Mouse (Mus musculus) cerebellum, adult 9-10 months (tissue): ENCODE results near the gene Upk2.

ENCODE experiments used
- DNase-seq: peaks from one replicate; pipeline ENCODE4 v3.0.0; 2022

Gene Upk2

GRCm38 (mm10) chr9:44488416-44488815, 33.6 kb upstream of the Upk2 start:
- DNase-seq = peak; percentile 37

GRCm38 (mm10) chr9:44487441-44487840, 32.7 kb upstream of the Upk2 start:
- DNase-seq = peak; percentile 56

GRCm38 (mm10) chr9:44486741-44487421, 32.1 kb upstream of the Upk2 start:
- peak; percentile 55 for DNase-seq

- DNase-seq = no peak
Observed at GRCm38 (mm10) chr9:44486335-44486734, 31.6 kb upstream of the Upk2 start.

- peak; percentile 61 for DNase-seq
Observed at GRCm38 (mm10) chr9:44485516-44486161, 30.9 kb upstream of the Upk2 start.

GRCm38 (mm10) chr9:44485105-44485515, 30.3 kb upstream of the Upk2 start:
- peak; percentile 49 for DNase-seq

- peak; percentile 51 for DNase-seq
Observed at GRCm38 (mm10) chr9:44484311-44485104, 29.7 kb upstream of the Upk2 start.

GRCm38 (mm10) chr9:44483510-44484044, 28.8 kb upstream of the Upk2 start:
- DNase-seq = peak; percentile 75

GRCm38 (mm10) chr9:44483041-44483509, 28.3 kb upstream of the Upk2 start:
- DNase-seq = no peak

GRCm38 (mm10) chr9:44482552-44482951, 27.8 kb upstream of the Upk2 start, which contains the start of gene Bcl9l:
Gene Bcl9l (plus strand): TSS chr9:44482825.
- DNase-seq = peak; percentile 94

- DNase-seq = peak; percentile 43
Observed at GRCm38 (mm10) chr9:44482112-44482511, 27.3 kb upstream of the Upk2 start.

GRCm38 (mm10) chr9:44479628-44480428, 25.1 kb upstream of the Upk2 start:
- DNase-seq = peak; percentile 96

- DNase-seq = peak; percentile 83
Observed at GRCm38 (mm10) chr9:44478959-44479605, 24.3 kb upstream of the Upk2 start.

- DNase-seq = peak; percentile 80
Observed at GRCm38 (mm10) chr9:44478229-44478921, 23.6 kb upstream of the Upk2 start.

- peak; percentile 96 for DNase-seq
Observed at GRCm38 (mm10) chr9:44477339-44478228, 22.8 kb upstream of the Upk2 start.

- peak; percentile 44 for DNase-seq
Observed at GRCm38 (mm10) chr9:44475936-44476335, 21.2 kb upstream of the Upk2 start.

GRCm38 (mm10) chr9:44474327-44474726, 19.6 kb upstream of the Upk2 start:
- DNase-seq = peak; percentile 42

- DNase-seq = peak; percentile 38
Observed at GRCm38 (mm10) chr9:44473184-44473583, 18.4 kb upstream of the Upk2 start.

GRCm38 (mm10) chr9:44468800-44469199, 14.0 kb upstream of the Upk2 start:
- DNase-seq = no peak

- DNase-seq = no peak
Observed at GRCm38 (mm10) chr9:44468224-44468623, 13.4 kb upstream of the Upk2 start.
